Mouse (Mus musculus): ENCODE results near the gene Cep112. TPM values are rescaled to one million over a fixed set of nuclear protein-coding genes. Genes with fewer than 3 reads are reported as not detected.
A peak's percentile ranks its signal among the peaks of the same experiment; 100 is the strongest.

Cep112 gene
- polyA plus RNA-seq, 1 experiment from 2014 or later, result 8.8 TPM

GRCm38 (mm10) chr11:108559506-108559905 is 134.5 kb downstream of the Cep112 start:
- Histone ChIP-seq H3K9me3 (replicated peaks; ENCODE audit: low read length) (no peaks in the 10 kb centered on the region), H3K4me2 (ENCODE audit: low read length) (no peak overlapping the region), H3K9ac (ENCODE audit: low read depth, low read length) (no peak overlapping the region), H3K27me3 (ENCODE audit: insufficient read depth, low read length) (no peaks in the 10 kb centered on the region), H3K27ac (no peak overlapping the region), H3K36me3 (ENCODE audit: insufficient read depth, low read length) (no peaks in the 10 kb centered on the region), H3K4me3 (replicated peaks; ENCODE audit: low read depth, low read length) (no peak overlapping the region), H3K4me1 (replicated peaks; ENCODE audit: insufficient read depth, low read length) (no peaks in the 10 kb centered on the region)
- TF ChIP-seq CTCF (IDR thresholded peaks at IDR 0.05; ENCODE audit: low read depth), result no peak
- no peak for DNase-seq (ENCODE audit: low spot score)
- no peak for ATAC-seq (replicated peaks; ENCODE audit: low FRiP score, low read depth)

- DNase-seq (ENCODE audit: low spot score) (no peak), ATAC-seq (replicated peaks; ENCODE audit: low FRiP score, low read depth) (no peak)
- Histone ChIP-seq H3K4me2 (ENCODE audit: low read length) (no peak overlapping the region), H3K36me3 (ENCODE audit: insufficient read depth, low read length) (no peaks in the 10 kb centered on the region), H3K9ac (ENCODE audit: low read depth, low read length) (no peak overlapping the region), H3K27ac (no peak overlapping the region), H3K27me3 (ENCODE audit: insufficient read depth, low read length) (no peaks in the 10 kb centered on the region), H3K4me1 (replicated peaks; ENCODE audit: insufficient read depth, low read length) (no peaks in the 10 kb centered on the region), H3K9me3 (replicated peaks; ENCODE audit: low read length) (no peaks in the 10 kb centered on the region), H3K4me3 (replicated peaks; ENCODE audit: low read depth, low read length) (no peak overlapping the region)
- 34% methylated on average over 5 of the region's 5 CpGs for WGBS
- TF ChIP-seq CTCF (IDR thresholded peaks at IDR 0.05; ENCODE audit: low read depth), result no peak
These were observed 137.1 kb downstream of the Cep112 start for GRCm38 (mm10) chr11:108562076-108562475.

- TF ChIP-seq CTCF (IDR thresholded peaks at IDR 0.05; ENCODE audit: low read depth), result no peak
- H3K9me3 ChIP-seq (replicated peaks; ENCODE audit: low read length), result no peaks in the 10 kb centered on the region
- DNase-seq (ENCODE audit: low spot score) (peak; percentile 56), ATAC-seq (replicated peaks; ENCODE audit: low FRiP score, low read depth) (no peak)
- H3K27me3 ChIP-seq (ENCODE audit: insufficient read depth, low read length), result no peaks in the 10 kb centered on the region
- WGBS, result 40% methylated on average over 7 of the region's 7 CpGs
- H3K4me2 ChIP-seq (ENCODE audit: low read length), result no peak overlapping the region
- H3K4me3 ChIP-seq (replicated peaks; ENCODE audit: low read depth, low read length), result no peak overlapping the region
- no peak overlapping the region for H3K27ac ChIP-seq
- no peaks in the 10 kb centered on the region for H3K36me3 ChIP-seq (ENCODE audit: insufficient read depth, low read length)
- 0 out of 2 replicates have a peak, but pooled peaks cover 7% of the 10 kb centered on the region for H3K4me1 ChIP-seq (replicated peaks; ENCODE audit: insufficient read depth, low read length)
- H3K9ac ChIP-seq (ENCODE audit: low read depth, low read length), result no peak overlapping the region
These were observed 161.7 kb downstream of the Cep112 start for GRCm38 (mm10) chr11:108586551-108587184.

- DNase-seq (ENCODE audit: low spot score) (no peak), ATAC-seq (replicated peaks; ENCODE audit: low FRiP score, low read depth) (no peak)
- Histone ChIP-seq H3K4me3 (replicated peaks; ENCODE audit: low read depth, low read length) (no peak overlapping the region), H3K27ac (no peak overlapping the region), H3K4me1 (replicated peaks; ENCODE audit: insufficient read depth, low read length) (no peaks in the 10 kb centered on the region), H3K9me3 (replicated peaks; ENCODE audit: low read length) (no peaks in the 10 kb centered on the region), H3K9ac (ENCODE audit: low read depth, low read length) (no peak overlapping the region), H3K4me2 (ENCODE audit: low read length) (no peak overlapping the region), H3K36me3 (ENCODE audit: insufficient read depth, low read length) (no peaks in the 10 kb centered on the region), H3K27me3 (ENCODE audit: insufficient read depth, low read length) (no peaks in the 10 kb centered on the region)
- no peak for TF ChIP-seq CTCF (IDR thresholded peaks at IDR 0.05; ENCODE audit: low read depth)
- WGBS, result 71% methylated on average over 5 of the region's 5 CpGs
These were observed 168.4 kb downstream of the Cep112 start for GRCm38 (mm10) chr11:108593207-108593958.

GRCm38 (mm10) chr11:108593959-108594579 is 169.1 kb downstream of the Cep112 start:
- no peaks in the 10 kb centered on the region for H3K36me3 ChIP-seq (ENCODE audit: insufficient read depth, low read length)
- no peaks in the 10 kb centered on the region for H3K4me1 ChIP-seq (replicated peaks; ENCODE audit: insufficient read depth, low read length)
- ATAC-seq (replicated peaks; ENCODE audit: low FRiP score, low read depth) (no peak), DNase-seq (ENCODE audit: low spot score) (no peak)
- H3K27me3 ChIP-seq (ENCODE audit: insufficient read depth, low read length), result no peaks in the 10 kb centered on the region
- no peak overlapping the region for H3K27ac ChIP-seq
- no peak overlapping the region for H3K4me3 ChIP-seq (replicated peaks; ENCODE audit: low read depth, low read length)
- TF ChIP-seq CTCF (IDR thresholded peaks at IDR 0.05; ENCODE audit: low read depth), result no peak
- H3K4me2 ChIP-seq (ENCODE audit: low read length), result no peak overlapping the region
- 60% methylated on average over 2 of the region's 2 CpGs for WGBS
- no peak overlapping the region for H3K9ac ChIP-seq (ENCODE audit: low read depth, low read length)
- H3K9me3 ChIP-seq (replicated peaks; ENCODE audit: low read length), result no peaks in the 10 kb centered on the region

GRCm38 (mm10) chr11:108605301-108605700 is 180.3 kb downstream of the Cep112 start:
- H3K4me1 ChIP-seq (replicated peaks; ENCODE audit: insufficient read depth, low read length), result no peaks in the 10 kb centered on the region

More at GRCm38 (mm10) chr11:108605301-108605700, 180.3 kb downstream of the Cep112 start:
- WGBS, result 91% methylated on average over 3 of the region's 3 CpGs
- no peak overlapping the region for H3K4me3 ChIP-seq (replicated peaks; ENCODE audit: low read depth, low read length)
- no peaks in the 10 kb centered on the region for H3K9me3 ChIP-seq (replicated peaks; ENCODE audit: low read length)
- H3K9ac ChIP-seq (ENCODE audit: low read depth, low read length), result no peak overlapping the region
- H3K27me3 ChIP-seq (ENCODE audit: insufficient read depth, low read length), result no peaks in the 10 kb centered on the region
- no peaks in the 10 kb centered on the region for H3K36me3 ChIP-seq (ENCODE audit: insufficient read depth, low read length)
- no peak overlapping the region for H3K4me2 ChIP-seq (ENCODE audit: low read length)
- H3K27ac ChIP-seq, result no peak overlapping the region
- DNase-seq (ENCODE audit: low spot score) (no peak), ATAC-seq (replicated peaks; ENCODE audit: low FRiP score, low read depth) (no peak)
- TF ChIP-seq CTCF (IDR thresholded peaks at IDR 0.05; ENCODE audit: low read depth), result no peak
